Mouse (Mus musculus) testis, adult 2 months (tissue): Measurements from ENCODE around the gene Slc24a2. TPM values are rescaled to one million over a fixed set of nuclear protein-coding genes. Genes with fewer than 3 reads are reported as not detected.

Experiments used
- H3K27ac ChIP-seq: fragments of 200-500 bp; 2 replicates; pipeline ENCODE4 v1.5.1; 2012; ENCODE audit warnings: low read depth, low read length; ENCODE audit not compliant: control insufficient read depth, insufficient read depth
- H3K27me3 ChIP-seq: fragments of 200-500 bp; 2 replicates; pipeline ENCODE4 v1.6.1; 2012; ENCODE audit warnings: mild to moderate bottlenecking, low read length, moderate library complexity; ENCODE audit not compliant: control insufficient read depth, insufficient read depth
- H3K36me3 ChIP-seq: fragments of 200-500 bp; 2 replicates; pipeline ENCODE4 v1.6.1; 2012; ENCODE audit warnings: mild to moderate bottlenecking, low read length; ENCODE audit not compliant: control insufficient read depth, insufficient read depth
- H3K4me1 ChIP-seq: fragments of 200-500 bp; 2 replicates; pipeline ENCODE4 v1.6.1; 2012; ENCODE audit warnings: low read length; ENCODE audit not compliant: control insufficient read depth, insufficient read depth
- H3K4me3 ChIP-seq: fragments of 200-500 bp; 2 replicates; pipeline ENCODE4 v1.5.1; 2012; ENCODE audit warnings: low read depth, mild to moderate bottlenecking, low read length, moderate library complexity, mixed read lengths; ENCODE audit not compliant: control insufficient read depth
- CTCF ChIP-seq: fragments of 200-500 bp; IDR thresholded peaks from 2 replicates; pipeline ENCODE4 v1.5.1; 2012; ENCODE audit warnings: low read depth, mild to moderate bottlenecking, inconsistent platforms, low read length, moderate library complexity; ENCODE audit not compliant: control insufficient read depth, insufficient read depth, insufficient replicate concordance
- POLR2A ChIP-seq: fragments of 200-500 bp; IDR thresholded peaks from 2 replicates; pipeline ENCODE4 v1.6.1; 2012; ENCODE audit warnings: low read depth, mild to moderate bottlenecking, inconsistent platforms, low read length, moderate library complexity; ENCODE audit not compliant: control insufficient read depth
- polyA plus RNA-seq: library from polyadenylated mRNA; depleted of rRNA; stranded (reverse); fragments of >200 nt; gene quantifications from 2 replicates; pipeline ENCODE4 v1.2.3, GENCODE M21; 2012

The Slc24a2 gene
- polyA plus RNA-seq, 1 experiment, result 0.17 TPM

DNA sequence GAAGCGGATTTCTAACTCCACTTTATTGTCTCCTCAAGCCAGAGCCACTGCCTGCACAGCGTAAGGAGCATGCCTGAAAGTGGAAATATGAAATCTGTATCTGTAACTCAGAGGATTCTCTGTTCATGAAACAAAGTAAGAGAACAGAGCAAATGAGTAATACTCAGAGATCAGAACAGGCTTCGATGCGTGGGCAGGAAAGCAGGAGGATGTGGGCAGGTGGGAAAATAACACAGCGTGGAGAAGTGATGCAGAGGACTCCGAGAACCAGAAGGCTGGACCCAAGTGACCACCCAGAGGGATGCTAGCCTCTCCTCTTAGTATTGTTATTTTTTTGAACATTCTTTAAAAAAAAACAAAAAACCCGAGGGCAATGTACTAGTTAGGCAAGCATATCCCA, 78.3 kb downstream of the Slc24a2 start:
- no peaks in the 10 kb centered on the region for H3K27me3 ChIP-seq
- TF ChIP-seq CTCF (no peak), POLR2A (no peak)
- H3K4me1 ChIP-seq, result no peaks in the 10 kb centered on the region
- H3K27ac ChIP-seq, result no peak overlapping the region
- no peaks in the 10 kb centered on the region for H3K36me3 ChIP-seq
- H3K4me3 ChIP-seq, result no peak overlapping the region

DNA sequence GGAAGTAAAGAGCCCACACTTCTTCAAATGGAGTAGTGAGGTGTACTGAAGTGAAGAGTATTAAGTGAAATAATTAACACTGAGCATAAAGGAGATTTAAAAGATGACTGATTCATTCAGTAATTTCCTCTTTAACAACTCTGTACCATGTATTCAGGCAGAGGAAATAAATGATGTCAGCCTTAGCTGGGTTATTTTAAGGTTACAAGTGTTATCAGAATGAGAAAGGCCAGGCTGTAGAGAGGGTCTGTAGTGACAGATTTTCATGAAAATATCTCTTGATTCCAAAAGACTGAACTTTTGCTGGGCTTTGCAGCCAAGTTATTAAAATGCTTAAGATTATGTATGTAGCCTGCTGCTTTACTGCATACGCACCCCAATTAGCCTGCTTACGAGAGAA, 80.7 kb downstream of the Slc24a2 start:
- no peaks in the 10 kb centered on the region for H3K36me3 ChIP-seq
- TF ChIP-seq POLR2A, result no peak
- TF ChIP-seq CTCF, result no peak
- no peaks in the 10 kb centered on the region for H3K27me3 ChIP-seq
- no peaks in the 10 kb centered on the region for H3K4me1 ChIP-seq
- no peak overlapping the region; the same call in 1 of the 2 replicates for H3K4me3 ChIP-seq
- H3K27ac ChIP-seq, result no peak overlapping the region

DNA sequence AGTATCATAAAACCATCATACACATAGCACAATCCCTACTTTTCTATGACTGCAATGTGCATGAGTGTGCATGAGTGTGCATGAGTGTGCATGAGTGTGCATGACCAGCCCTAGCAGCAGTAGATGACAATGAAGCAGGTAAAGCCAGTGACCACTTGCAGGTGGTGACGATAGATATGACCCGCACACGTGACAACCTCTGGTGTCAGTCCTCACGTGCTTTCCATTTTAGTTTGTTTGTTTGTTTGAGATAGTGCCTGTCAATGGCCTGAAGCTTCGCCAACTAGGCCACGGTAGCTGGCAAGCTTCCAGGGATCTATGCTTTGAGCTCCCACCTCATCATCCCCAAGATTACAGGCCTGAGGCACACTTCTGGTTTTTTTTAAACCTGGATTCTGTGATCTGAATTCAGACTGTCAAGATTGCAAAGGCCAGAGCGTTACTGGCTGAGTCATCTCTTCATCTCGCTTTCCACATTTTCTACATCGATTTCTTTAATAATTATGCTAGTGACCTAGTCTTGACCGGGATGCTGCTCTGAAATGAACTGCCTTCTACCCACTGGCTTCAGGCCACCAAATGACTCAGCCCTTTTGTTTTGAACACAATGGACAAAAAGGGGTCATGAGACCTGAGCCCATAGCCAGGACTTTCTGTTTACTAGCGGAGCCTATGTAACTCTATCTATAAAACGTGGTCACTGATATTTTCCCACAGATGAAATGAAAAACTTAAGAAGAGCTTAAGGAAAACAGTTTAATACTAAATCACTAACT, 88.5 kb downstream of the Slc24a2 start:
- Histone ChIP-seq H3K36me3 (no peaks in the 10 kb centered on the region), H3K27ac (no peak overlapping the region), H3K4me1 (peaks cover 8% of the 10 kb centered on the region), H3K27me3 (no peaks in the 10 kb centered on the region), H3K4me3 (no peak overlapping the region)
- TF ChIP-seq CTCF, result no peak
- TF ChIP-seq POLR2A, result no peak

DNA sequence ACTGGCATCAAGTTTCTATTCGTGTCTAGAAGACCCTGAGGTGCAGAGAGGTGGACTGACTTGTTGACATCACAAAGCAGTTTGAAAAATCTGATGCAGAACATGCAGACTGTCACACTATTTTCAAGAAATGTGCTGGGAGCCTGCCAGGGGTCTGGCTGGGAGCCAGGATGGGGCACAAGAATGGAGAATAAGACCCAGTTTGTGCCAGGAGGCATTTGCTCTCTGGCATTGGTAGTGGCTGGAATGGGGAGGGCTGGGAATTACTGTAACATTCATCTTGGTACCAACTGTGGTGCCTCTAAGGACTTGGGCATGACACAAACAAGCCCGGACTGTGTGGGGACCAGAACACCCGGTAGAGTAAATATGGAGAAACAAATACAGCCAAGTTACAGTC, 89.4 kb downstream of the Slc24a2 start:
- H3K4me3 ChIP-seq, result no peak overlapping the region
- H3K4me1 ChIP-seq, result peaks cover 8% of the 10 kb centered on the region
- H3K27me3 ChIP-seq, result no peaks in the 10 kb centered on the region
- TF ChIP-seq CTCF, result no peak
- no peak for TF ChIP-seq POLR2A
- no peak overlapping the region for H3K27ac ChIP-seq
- no peaks in the 10 kb centered on the region for H3K36me3 ChIP-seq

DNA sequence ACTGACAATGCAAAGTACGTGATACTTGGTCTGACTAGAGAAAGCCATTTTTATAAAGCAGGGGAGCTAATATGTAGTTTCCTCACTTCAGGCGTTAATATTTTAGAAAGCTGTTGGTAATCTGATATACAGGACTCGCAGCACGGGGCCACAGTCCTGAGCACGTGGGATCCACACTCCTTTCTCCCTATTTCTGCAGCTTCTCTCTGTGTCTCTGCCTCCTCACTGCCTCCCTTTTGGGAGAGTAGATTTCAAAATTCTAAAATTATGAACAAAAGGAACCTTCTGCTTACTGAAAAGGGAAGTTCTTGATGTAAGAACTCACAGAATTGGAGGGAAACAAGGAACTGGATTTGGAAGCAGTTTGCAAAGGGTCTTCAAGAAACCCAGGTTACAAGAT, 97.8 kb downstream of the Slc24a2 start:
- no peak overlapping the region for H3K27ac ChIP-seq
- no peak for TF ChIP-seq POLR2A
- TF ChIP-seq CTCF, result no peak
- H3K27me3 ChIP-seq, result no peaks in the 10 kb centered on the region
- H3K4me1 ChIP-seq, result no peaks in the 10 kb centered on the region
- H3K4me3 ChIP-seq, result no peak overlapping the region
- no peaks in the 10 kb centered on the region for H3K36me3 ChIP-seq

DNA sequence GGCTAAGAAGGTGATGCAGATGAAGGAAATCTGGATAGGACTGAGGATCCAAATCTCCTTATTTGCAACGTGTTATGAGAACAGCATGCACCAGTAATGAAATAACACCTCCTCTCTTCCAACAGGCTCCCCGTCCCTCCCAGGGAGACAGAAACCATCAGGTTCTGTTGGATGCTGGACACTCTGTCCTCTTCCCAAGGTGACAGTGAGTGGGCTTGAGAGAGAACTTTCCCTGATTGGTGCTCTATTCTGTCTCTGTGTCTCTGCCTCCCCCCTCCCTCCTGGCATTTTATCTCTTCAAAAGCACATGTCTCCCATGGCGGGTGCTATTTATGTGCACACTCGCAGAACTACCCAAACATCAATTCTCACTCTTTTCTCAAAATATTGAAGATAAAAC, 103.5 kb downstream of the Slc24a2 start:
- Histone ChIP-seq H3K4me3 (no peak overlapping the region), H3K36me3 (no peaks in the 10 kb centered on the region), H3K27ac (no peak overlapping the region), H3K4me1 (no peaks in the 10 kb centered on the region), H3K27me3 (no peaks in the 10 kb centered on the region)
- TF ChIP-seq CTCF (no peak), POLR2A (no peak)

DNA sequence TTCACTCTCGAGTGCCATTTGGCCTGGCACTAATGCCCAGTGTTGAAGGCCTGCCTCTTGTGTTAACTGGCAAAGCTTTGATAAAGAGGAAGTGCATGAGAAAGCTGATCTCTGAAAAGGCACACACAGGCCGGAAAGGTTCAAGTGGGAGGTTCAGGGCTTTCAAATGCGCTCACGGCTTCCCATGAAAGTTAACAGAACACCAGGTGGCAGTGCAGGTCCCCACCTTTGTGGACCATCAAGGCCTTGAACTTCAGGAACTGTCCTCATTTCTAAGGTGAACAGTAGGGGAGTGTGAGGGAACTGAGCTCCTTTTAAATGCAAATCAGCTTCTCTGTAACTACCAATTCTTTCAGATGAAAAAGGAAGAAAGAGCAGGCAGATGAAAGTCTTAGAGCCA, 110.5 kb downstream of the Slc24a2 start:
- Histone ChIP-seq H3K27me3 (no peaks in the 10 kb centered on the region), H3K27ac (no peak overlapping the region), H3K36me3 (no peaks in the 10 kb centered on the region), H3K4me1 (no peaks in the 10 kb centered on the region), H3K4me3 (no peak overlapping the region)
- no peak for TF ChIP-seq CTCF
- no peak for TF ChIP-seq POLR2A

DNA sequence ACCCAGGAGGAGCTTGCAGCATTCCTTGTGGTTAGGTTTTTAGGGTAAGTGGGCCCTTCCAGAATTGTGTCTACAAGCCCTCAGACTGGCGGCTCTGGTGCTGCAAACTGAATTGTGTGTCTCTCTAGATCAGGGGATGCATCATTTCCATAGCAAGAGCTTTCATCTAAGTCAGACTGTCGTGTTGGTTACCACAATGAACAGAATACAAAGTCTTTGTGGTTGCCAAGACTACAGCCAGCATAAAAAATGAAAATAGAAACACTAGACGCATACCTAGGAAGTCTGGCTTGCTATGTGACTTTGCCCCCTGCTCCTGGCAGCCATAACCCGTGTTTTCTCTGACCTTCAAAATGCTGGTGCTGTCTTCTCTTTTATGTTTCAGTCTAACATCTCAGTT, 114.6 kb downstream of the Slc24a2 start:
- Histone ChIP-seq H3K4me3 (no peak overlapping the region), H3K27ac (no peak overlapping the region)
- no peak for TF ChIP-seq POLR2A
- TF ChIP-seq CTCF, result no peak

More for the DNA sequence above, 114.6 kb downstream of the Slc24a2 start:
- Histone ChIP-seq H3K4me1 (no peaks in the 10 kb centered on the region), H3K36me3 (no peaks in the 10 kb centered on the region), H3K27me3 (no peaks in the 10 kb centered on the region)
